Mouse (Mus musculus): Measurements from ENCODE around the gene Acss1.

Gene Acss1

DNA sequence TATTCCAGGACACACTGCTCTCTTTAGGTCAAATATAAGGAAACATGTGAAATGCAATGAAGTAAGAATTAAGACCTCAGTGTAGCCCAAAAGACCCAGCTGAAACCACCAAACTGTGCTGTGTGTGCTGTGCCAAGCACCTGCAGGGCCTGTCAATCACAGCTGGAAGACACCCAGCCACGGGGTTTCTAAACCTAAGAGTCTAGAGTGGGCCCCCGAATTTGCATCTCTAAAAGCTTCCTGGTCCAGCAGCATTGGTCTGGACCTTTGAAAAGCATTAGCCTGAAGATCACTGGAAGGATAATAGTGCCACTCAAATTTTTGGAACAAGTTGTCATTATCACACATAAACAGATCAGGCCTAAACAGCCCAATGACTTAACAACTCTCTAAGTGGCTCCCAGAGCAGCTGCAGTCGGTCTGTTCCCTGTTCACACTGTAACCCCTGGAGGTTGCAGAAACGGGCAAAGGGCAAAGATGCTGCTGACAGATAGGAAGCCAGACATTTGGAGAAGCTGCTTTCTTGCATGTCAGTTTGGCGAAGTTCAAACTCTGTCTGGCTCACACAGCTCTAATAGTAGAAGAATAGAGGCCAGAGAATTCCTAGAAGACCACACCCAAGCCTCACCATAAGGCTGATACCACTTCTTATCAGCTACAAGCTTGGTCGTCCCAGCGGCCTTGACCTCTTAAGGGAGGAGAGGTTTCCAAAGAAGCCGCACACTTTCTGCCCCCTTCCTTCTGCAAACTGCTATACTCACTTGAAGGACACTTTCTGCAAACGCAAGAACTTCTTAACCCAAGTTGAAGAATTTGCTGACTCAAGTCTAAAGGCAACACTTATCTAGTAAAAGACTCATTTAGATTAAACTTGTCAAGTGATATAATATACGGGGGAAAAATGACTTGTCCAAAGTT is 2.5 kb downstream of the Acss1 start:
- no peak for DNase-seq

DNA sequence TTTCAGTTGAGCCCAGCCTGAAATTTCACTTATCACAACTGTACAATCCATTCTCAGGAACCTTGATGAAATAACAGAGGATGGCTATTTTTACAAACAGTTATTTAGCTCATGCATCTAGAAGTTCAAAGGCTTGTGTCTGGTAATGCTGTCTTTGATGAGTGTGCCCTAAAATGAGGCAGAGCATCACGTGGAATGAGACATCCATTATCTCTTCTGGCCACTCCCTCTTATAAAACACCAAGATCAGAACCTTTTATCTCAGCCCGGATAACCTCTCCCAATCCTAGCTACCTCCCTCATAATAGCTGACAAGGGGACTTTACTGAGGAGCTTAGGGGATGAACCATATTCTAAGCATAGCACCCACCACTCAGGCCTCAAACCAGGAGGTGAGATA is 3.3 kb downstream of the Acss1 start:
- no peak for DNase-seq

DNA sequence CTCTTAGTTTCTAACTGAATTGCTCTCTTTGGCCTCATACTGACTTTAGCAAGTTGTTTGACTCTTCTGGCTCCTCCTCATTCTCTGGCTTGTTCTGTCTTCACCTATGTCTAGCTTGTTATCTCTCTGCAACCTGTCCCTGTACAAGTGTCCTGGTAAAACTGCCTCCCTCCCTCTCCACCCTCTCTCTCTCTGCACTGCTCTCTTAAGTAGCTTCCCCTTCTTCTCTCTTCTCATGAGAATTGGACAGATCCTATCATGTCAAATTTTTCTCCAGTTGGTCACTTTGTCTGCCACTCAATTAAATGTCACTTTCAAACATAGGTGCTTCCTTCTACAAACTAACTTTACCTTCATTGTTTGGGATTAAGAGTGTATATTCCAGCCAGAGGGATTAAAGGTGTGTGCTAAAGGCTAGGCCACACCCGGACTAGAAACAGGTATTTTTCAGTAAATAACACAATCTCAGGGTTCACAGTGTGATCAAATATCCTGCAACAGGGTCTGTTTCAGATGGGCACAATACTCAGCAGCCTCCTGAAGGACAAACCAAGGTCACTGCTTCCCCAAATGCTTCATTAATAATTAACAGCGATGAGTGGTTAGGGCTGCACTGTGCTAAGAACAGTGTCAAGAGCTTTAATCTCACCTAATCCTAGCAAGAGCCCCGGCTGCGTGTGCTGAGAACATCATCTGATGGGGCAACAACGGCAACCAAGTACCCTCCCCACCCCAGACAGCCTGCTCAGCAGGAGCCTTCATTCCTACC is 4.0 kb downstream of the Acss1 start:
- no peak for DNase-seq

DNA sequence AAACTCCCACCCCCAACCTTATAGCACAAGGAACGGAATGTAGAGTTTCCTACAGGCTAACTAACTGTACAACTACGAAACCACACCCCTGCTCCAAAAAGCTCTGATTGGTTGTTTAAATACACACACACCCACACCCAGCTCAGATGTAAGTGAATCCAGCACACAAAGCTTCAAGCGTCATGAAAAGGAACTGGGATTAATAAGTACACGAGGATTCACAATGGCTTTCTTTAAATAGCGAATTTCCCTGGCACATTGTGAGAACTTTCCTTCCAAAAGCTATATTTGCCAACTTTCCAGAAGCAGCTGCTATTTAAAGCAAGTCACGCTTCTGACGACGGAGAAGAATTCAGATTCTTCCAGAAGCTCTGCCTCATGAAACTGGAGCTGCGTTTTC is 5.0 kb downstream of the Acss1 start:
- DNase-seq = no peak

DNA sequence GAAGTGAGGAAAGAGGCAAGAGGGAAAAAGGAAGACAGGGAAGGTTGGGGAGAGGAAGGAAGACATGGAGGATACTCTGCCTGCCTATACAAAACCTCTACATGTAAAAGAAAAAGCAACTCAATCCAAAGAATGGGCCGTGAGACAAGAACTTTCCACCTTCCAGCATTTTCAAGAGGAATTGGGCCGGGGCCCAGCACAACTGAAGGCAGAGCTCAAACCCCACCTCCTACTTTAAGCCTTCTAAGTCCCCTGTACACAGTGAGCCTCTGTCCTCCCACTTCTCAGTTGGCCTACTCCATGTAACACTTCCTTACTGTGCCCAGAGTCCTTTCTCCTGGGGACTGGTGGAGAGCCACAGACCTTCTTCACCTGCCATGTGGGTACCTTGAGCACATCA is 6.3 kb downstream of the Acss1 start:
- DNase-seq = no peak

DNA sequence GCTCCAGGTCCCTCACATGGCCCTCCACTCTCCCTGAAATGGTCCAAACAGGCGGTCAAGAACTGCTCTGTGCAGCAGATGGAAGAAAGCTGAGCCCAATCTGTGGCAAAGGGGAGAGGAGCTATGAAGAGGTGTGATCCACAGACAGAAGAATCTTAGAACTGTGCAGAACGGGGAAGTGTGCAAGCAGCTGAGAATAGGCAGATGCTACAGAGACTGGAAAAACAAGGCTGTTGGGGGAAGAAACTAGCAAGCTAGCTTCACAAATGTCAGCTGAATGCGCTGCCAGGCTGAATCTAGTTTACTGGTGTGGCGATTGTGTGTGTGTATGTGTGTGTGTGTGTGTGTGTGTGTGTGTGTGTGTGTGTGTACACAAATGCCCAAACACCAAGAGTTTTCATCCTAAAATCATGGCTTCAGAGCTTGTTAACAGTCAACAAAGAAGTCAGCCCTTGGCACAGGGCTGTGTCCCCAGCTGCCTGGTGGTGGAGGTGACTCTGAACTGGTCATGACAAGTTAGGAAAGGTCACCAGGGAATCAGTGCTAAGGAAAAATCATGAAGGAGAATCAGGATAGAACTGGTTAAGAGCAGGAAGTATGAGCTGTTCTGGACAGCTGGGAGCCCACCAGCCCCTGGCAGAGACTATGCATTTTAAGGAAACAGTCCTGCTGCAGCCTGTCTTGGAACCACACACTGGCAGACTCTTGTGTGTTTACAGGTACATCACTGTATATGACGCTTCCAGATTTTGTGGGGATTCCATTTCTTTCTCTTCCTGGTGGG is 7.4 kb downstream of the Acss1 start:
- DNase-seq = no peak

DNA sequence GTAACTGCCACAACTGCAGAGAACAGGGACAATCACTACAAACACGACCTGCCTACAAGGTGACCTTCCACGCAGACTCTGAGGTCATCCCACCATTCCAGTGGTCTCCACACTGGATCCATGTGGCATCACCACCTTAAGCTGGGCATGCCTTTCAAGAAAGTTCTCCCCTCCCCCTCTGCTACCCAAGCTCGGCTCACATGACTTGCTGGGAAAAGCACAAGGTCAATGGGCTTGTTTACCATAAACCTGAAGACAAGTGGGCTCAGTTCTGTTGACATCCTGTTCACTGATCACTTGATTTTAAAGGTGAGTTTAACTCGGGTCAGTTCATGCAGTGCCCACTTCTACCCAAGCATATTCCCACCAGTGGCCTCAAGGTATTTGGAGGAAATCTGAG is 8.3 kb downstream of the Acss1 start:
- DNase-seq = no peak

DNA sequence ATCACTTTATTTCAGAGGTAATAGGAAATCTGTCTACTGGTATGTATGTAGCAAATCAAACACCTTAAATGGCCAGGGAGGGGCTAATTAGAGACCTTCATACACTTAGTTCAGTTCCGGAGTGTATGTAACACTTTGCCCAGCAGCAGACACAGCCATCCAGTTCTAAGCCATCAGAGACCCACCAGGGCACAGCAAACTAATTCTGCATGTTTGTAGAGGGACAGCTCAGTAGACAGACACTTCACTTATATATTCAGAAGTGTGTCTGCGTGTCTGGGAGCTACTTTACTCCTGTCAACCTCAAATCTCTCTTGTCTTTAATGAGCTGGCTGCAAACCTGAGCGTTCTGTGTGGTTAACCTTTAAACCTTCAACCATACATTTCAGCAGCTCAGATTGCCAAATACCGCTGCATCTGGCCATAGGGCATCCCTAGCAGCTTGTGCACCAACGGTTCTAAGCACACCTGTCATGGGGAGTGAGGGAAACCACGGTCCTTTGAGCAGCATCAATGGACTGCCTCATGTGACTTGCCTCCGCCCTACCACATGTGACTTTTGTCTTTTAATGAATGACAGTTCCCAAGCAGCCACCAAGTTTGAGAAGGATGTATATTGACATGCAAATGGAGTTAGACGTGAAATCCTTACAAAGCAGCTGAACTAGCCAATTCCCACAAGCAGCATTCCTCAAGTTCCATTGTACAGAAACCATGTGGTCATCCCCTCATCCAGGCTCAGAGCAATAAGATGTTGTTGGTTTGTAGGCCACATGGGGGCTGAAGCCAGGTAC is 11.1 kb downstream of the Acss1 start:
- DNase-seq = no peak

DNA sequence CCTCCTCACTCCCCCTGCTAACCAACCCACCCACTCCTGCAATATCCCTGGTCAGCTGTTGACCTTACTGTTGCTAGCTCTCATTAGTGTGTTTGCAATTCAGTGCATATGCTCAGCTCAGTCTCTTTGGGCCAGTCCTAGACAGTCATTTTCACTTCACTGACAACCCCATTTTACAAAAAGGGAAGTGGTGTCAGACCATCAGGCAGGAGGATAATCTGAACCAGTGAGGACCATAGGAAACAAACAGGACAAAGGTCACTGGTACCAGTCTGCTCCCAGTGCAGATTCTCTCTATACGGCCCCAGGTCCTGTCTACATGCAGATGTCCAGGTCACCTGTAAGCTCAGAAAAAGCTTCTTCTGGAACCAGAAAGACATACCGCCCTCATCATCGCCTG is 12.2 kb downstream of the Acss1 start:
- DNase-seq = no peak

DNA sequence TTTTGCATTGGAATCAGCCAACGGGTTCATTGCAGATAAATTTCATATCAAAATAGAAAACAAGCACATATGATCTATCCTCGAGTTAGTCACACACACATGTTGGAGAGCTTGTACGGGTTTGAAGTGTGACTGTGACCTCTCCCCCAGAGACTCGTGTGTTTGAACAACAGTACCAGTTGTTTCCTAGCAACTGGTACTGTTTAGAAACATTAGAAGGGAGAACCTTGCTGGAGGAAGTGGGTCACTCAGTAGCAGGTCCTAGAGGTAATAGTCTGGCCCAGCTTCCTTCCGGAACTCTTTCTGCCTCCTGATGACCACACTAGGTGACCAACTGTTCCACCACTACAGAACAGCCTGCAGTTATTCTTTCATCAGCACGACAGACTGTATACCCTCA is 13.0 kb downstream of the Acss1 start:
- DNase-seq = no peak

DNA sequence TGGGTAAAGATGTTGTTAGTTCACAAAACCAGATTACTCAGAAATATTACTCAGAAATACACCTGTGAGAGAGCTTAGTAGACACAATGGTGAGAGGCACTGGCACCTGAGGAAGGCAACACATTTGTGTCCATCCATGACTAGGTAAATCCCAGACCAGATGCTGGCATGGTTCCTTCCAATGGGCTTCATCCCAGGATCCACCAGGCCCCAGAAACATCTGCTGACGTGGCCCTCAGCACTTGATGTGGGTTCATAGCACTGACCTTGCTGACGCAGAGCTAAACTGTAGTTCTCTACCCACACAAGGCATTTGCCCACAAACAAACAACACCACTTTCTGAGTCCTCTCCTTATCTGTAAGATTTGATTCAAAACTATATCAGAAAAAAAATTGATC is 13.5 kb downstream of the Acss1 start:
- no peak for DNase-seq

DNA sequence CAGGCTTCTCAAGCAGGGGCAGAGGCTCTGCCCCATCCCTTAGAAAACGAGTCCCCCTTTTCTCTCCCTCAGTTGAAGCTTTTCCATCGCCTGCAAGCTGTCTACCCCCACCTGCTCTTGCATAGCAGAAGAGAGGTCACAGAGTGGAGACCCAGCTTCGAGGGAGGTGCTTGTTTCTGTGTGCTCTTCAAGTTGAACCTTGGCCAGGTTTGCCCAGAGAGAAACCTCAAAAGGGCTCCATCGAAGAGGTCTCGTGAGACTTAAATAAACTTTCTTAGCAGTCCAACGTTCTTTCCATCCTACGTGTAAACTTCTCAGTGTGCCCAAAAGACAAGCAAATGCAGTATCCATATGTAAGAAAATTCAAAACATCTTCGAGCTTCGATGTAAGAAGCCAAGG is 16.9 kb downstream of the Acss1 start:
- no peak for DNase-seq

DNA sequence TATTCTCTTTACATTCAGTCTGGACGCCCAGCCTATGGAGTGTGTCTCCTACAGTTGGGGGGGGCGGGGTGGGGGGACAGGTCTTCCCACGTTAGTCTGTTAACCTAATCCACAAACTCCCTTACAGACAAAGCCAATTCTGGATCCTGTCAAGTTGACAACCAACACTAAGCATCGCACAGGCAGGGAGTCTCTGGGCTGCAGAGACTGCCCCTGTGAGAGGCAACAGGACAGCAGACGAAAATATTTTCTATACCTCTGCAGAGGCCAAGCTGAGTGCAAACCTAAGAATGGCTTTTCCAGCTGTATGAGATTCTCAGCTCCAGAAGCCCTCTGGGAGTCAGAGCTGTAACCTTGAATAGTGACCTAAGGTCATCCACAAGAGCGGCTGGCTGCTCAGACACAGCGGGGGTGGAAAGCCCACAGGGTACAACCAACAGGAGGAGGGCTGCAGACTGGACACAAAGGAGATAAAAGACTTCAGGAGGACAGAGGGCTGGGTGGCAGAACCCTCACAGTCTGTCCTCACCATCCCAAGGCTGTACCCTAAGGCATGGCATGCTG is 17.7 kb downstream of the Acss1 start:
- no peak for DNase-seq

DNA sequence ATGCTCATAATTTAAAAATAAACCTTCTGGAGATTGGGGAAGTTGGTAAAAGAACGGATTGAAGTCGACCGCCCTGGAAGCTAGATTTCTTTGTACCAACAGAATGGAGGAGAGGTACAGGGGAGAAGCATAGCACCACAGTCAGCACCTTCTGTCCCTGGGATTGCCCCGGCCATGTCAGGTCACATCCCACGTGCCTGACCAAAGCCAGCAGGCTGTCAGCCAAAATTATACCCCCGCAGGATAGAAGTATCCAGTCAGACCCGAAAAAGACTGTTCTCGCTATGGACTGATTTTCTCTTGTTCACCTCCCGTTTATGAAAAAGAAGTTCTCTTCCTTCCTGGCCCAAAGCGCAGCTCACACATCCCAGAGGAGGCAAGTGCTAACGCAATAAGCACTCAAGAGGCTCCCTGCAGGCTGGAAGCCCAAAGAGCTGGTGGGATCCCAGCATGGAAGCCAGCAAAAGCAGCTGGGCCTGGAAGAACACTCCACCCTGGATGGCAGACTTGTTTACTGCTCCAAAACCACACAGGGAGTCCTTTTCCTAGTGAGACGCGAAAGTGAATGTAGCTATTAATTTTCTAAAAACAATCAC is 19.9 kb downstream of the Acss1 start:
- no peak for DNase-seq

DNA sequence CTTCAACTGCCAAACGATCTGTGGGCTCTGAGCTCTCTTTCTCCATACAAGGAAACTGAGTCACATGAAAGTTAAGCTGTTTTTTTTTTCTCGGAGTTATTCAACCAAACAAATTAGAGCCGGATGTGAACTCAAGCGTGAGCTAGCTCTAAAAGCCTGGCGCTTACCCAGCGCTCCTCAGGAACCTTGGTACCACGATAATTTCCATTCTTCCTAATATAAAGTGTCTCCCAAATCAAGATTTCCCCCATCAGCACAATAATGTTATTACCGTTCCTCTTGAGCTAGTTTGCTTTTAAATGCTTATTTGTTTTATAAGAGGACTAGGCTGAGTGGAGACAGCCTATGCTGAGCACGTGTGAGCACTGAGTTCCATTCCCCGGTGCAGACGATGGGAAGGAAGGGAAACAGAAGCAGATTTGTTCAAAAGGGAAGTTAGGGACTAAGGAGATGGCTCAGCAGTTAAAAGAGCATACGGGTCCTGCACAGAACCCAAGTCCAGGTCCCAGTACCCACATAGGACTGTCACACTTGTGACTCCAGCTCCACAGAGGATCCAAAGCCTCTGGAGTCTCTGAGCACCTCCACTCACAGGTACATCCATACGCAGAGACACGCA is 20.5 kb downstream of the Acss1 start:
- DNase-seq = no peak

DNA sequence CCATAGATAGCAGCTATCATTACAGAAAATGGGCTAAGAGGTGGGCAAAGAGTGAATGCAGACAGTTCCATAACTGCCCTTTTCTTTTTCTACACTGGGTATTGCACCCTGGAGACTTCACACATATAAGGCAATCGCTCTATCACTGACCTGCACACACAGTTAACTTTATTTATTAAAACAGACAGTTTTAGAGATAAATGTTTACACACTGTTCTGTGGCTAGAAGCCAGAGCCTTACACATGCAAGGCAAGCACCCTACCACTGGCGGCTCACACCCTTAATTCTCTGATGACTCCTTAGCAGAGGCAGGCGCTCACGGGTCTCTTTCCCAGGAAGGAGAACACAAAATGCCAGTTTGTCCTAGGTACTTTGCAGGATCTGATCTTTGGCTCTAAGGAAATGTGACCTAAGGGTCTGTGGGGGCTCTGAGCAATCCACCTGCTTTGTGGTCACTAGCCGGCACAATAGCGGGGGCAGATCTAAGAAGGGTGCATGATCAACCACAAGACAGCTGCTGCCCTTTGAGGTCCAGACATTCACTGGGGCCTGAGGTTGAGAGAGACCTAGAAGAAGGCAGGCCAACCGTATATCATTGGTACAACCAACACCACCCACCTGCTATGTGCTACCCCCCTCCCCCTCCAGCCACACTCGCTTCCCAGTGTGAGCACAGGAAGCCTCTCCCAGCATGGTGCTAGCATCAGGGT is 21.7 kb downstream of the Acss1 start:
- DNase-seq = no peak

DNA sequence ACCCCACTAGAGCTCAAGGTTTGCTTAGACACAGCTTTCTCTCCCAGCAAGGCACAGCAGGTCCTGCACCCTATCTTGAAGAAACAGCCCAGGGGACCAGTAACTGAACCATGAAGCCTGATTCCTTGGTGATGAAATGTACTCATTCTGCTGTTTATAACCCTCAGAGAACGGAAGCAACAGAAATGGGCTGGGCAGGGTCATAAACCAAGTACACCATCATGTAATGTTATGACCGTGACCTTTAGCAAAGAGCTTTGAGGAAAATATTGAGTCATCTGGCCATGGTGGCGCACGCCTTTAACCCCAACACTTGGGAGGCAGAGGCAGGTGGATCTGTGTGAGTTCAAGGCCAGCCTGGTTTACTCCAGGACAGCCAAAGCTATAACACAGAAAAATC is 23.1 kb downstream of the Acss1 start:
- no peak for DNase-seq

DNA sequence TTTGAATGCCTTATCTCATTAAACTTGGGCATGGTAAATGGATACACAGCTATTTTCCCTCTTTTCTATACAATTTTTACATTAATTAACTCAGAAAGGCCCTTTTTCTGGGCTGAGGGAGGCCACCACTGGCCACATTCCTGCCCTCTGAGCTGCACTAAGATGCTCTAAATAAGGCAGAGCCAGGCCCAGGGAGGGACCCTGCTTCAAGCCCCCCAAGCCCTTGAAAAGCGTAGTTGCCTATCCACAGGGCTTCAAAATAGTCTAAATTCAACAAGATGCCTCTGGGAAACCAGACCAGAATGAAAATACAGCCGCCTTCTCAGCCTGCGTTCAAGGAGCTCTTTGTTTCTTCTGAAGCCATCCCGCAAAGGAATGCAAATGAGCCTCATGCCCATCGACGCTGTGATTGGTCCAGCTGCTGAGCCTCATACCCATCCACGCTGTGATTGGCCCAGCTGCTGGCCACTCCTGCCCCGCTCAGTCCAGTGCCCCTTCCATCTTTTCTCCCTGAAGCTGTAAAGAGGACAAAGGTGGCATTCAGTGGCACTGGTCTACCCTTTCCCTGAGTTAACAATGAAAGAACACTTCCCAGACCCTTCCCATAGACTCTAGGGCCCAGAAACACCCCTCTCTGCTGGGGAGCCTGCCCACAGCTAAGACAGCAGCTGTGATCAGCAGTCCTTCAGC is 24.4 kb downstream of the Acss1 start:
- no peak for DNase-seq

DNA sequence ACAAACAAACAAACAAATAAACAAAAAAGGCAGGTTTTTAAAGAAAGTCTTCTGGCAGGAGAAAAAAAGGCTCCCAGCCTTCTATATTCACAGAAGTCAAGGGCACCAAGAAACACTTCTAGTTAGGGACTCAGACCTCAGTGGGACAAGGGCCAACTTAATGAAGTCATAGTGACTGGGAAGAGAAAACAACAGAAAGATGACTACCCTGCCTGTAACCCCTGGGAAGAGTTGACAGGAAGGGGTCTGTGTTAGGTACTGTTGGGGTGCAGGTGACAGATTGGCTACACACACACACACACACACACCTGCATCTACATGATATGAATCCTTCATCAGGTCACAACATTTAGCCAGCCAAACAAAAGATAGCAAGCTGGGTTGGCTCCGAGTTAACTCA is 25.1 kb downstream of the Acss1 start:
- DNase-seq = no peak

DNA sequence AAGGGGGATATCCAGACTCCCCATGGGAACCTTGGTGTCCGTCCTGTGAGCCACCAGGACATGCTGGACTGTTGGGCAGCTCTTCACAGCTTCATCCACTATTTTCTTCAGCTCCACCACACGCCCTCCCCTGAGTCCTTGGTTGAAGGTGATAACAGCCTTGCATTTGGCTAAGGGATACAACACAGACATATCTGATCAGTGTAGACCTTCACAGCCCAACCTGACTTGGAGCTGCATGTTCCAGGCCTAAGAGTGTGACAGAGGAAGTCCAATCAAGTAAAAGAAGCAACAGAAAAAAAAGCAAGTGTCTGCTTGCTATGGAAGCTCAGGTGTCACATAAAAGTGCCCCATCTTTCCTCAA is 29.9 kb downstream of the Acss1 start:
- no peak for DNase-seq

Data from spleen, adult 18-20 months (tissue).